Mouse (Mus musculus): ENCODE data around the gene Klc4.
A peak's percentile ranks its signal among the peaks of the same experiment; 100 is the strongest.

Gene Klc4

GRCm38 (mm10) chr17:46645561-46646321, at the start of gene Klc4, which contains the start of gene Mrpl2:
Klc4 (minus strand) TSS chr17:46646022.
Mrpl2 (plus strand) TSS chr17:46646229.
- DNase-seq (ENCODE audit: low read depth, low spot score) = peak; percentile 98

DNA sequence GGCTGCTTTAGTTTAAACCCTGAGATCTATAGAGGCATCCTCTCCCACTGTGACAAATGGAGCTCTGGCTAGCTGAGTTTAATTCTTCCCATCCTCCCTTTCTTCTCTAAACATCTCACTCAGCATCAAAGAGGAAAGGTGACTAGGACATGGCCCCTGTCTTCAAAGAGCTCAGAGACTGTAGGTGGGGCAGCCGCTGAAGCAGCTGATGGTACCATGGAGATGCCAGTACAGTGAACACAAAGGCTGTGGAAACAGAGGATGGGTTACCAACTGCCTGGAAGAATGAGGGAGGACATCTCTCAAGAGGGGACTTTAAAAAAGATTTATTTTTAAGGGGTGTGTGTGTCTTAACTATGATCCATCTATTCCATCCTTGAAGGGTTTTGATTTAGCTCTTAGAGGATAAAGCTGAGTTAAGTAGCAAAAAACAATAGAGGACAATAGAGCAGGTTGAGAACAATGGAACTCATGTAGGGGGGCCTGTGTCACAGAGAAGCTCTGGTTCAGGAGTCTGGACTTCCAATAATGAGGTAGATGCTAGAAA, 48.8 kb upstream of the Klc4 start:
- DNase-seq (ENCODE audit: low read depth, low spot score) = no peak

GRCm38 (mm10) chr17:46691390-46691789, 45.6 kb upstream of the Klc4 start:
- DNase-seq (ENCODE audit: low read depth, low spot score) = no peak

- no peak for DNase-seq (ENCODE audit: low read depth, low spot score)
Observed at GRCm38 (mm10) chr17:46690665-46691064, 44.8 kb upstream of the Klc4 start.

- no peak for DNase-seq (ENCODE audit: low read depth, low spot score)
Observed at GRCm38 (mm10) chr17:46685913-46686312, 40.1 kb upstream of the Klc4 start.

DNA sequence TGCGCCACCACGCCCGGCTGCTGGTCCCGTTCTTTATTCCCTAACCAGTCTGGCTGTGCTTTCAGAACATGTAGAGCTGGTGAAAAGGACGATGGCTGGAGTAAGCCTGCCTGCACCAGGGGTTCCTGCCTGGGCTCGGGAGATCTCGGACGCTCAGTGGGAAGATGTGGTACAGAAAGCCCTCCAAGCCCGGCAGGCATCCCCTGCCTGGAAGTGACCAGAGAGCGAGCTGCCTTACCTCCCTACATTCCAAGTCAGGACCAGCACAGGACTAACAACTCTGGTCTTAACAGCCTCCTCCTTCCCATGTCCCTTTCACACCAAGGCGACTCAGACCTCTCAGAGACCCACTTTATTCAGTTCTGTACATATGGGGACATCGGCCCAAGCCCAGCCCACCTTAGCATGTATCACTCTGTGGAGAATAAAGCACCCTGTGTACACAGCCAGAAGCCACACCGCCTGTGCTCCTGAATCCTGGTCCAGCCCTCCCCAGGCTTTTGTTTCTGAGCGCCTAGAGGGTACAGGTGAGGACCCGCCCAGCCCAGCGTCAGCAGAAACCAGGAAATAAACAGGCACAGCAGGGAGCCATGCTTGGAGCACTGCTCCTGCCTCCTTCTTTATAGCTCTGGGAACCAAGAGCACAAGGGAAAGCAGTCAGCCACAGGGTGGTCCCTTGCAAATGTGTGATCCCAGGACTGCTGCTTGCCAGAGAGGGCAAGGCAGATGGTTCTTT, 37.0 kb upstream of the Klc4 start:
- no peak for DNase-seq (ENCODE audit: low read depth, low spot score)

DNA sequence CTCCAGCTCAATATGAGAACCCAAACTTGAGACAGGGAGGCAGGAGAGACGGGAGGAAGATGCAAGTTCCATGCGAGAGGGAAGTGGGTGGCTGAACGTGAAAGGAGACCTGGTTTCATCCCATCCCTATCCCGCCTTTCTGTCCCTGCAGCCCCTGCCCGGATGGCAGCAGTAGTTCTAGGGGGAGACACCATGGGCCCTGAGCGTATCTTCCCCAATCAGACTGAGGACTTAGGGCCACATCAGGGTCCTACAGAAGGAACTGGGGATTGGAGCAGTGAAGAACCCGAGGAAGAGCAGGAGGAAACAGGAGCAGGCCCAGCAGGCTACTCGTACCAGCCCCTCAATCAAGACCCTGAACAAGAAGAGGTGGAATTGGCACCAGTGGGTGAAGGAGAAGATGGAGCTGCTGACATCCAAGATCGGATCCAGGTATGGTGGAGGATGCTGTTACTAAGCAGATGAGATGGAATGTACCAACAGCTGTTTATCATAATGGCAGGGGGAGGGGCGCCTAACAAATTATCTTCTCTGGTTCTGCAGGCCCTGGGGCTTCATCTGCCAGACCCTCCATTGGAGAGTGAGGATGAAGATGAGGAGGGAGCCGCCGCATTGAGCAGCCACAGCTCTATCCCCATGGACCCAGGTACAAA, 35.8 kb upstream of the Klc4 start:
- DNase-seq (ENCODE audit: low read depth, low spot score) = no peak

- DNase-seq (ENCODE audit: low read depth, low spot score) = peak; percentile 97
Observed at GRCm38 (mm10) chr17:46680760-46681373, 35.0 kb upstream of the Klc4 start, which contains the start of gene Klhdc3. Klhdc3 (minus strand) TSS chr17:46680914.

DNA sequence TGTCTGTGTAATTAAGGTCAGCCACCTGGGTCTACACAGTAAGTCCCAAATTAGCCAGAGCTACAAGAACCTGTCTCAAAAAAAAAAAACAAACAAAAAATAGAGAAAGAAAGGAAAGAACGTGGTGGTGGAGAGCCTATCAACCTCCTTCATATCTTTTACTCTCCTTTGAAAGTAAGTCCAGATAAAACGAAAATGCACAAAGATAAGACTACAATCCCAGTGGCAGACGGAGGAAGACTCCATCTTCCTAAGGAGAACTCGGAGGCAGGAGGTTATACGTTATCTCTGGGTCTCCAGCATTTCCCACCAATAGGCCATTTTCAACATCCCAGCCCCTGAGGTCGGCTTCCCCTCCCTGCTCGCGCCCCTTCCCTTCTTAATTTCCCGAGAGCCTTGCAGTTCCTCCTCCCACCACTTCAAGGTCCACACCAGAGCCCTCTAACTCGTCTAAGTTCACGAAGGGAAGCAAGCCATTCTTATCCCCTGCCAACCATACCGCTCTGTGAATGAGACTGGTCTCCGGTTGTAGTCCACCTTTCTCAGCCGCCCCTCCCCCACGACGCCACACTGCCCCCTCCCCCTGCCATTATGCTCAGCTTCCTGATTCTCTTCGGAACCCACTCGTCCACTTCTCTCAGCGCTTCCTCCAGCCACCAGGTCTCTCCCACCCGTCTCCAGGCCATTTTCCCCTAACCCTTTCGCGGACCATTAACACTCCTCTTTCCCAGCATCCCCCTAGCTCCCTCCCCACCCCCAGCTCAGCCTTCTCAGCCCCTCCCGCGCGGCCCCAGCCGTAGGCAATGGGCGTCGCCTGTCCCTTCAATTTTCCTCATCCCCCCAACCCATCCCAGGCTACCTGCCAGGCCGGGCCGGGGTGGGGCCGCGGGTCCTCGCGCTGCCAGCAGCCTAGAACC, 34.3 kb upstream of the Klc4 start:
- peak; percentile 27 for DNase-seq (ENCODE audit: low read depth, low spot score)

DNA sequence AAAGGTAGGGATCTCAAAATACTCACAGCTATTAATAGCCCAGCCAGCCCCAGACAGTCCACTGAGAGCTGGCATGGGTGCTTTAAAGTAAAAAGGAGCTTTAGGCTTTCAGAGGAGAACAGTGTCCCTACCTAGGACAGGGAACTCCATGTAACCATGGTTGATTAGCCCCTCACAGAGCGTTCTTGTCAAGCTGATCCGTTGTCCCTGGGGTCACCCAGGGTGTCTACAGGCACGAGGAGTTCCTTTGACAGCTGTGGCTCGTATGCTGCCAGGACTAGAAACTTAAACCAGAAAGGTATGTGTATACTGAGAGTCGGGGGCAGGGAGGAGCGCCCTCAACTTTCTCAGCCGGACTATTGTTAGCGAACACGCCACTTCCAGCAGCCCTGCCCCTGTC, 33.1 kb upstream of the Klc4 start:
- DNase-seq (ENCODE audit: low read depth, low spot score) = no peak

GRCm38 (mm10) chr17:46678416-46678815, 32.6 kb upstream of the Klc4 start, which contains the start of gene Mea1:
Mea1 (plus strand) TSS chr17:46678793.
- DNase-seq (ENCODE audit: low read depth, low spot score) = no peak

- DNase-seq (ENCODE audit: low read depth, low spot score) = no peak
Observed at GRCm38 (mm10) chr17:46674530-46675283, 28.9 kb upstream of the Klc4 start.

DNA sequence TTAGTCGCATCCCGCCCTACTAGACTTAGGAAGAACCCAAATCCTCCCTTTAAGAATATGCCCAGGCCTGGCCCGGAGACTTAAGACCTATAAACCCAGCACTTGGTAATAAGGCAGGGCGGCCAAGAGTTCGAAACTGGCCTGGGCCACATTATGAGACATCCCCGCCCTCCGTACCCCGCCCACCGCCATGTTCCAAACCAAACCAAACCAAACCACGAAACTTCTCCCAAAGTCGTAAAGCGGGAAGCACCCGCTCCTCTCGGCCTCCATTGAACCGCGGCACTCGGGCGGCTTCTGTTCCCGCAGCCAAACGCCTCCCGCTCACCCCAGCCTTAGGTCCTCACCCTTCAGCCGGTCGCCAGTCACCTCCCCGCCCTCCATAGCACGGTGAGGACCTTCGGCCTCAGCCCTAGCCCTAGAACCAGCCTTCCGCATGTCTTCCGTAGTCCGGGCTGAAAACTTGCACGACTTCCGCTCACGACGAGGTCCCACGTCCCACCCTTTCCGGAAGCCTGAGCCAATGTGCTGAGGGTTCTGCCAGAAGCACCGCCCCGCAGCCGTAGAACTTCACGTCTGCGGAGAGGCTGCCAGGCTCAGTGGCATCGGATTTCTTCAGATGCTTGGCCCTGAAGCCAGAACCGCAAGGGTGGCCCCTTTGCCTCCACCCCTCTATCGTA, 28.2 kb upstream of the Klc4 start, which contains the start of gene Rrp36:
Rrp36 (minus strand) TSS at position 503 of the 680 bp plus-strand sequence.
- DNase-seq (ENCODE audit: low read depth, low spot score) = peak; percentile 76

GRCm38 (mm10) chr17:46669911-46670310, 24.1 kb upstream of the Klc4 start:
- DNase-seq (ENCODE audit: low read depth, low spot score) = no peak

DNA sequence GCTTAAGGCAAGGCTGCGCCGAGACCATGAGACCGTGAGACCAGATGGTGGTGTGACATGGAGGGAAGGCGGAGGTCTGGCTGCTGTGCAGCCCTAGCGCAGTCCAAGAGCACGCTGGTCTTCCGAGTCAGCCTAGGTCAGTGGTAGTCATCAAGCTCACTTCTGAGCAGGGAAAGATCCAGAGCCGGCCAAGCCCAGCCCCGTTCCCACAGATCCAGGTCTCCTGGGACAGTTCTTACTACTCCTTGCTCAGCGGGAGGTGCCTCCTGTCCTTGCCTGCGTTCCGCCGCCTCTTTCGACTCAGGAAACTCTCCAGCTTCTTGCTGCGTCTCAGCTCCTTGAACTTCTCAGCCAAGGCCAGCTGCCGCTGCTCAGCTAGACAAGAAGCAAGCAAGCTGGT, 21.9 kb upstream of the Klc4 start:
- no peak for DNase-seq (ENCODE audit: low read depth, low spot score)

- no peak for DNase-seq (ENCODE audit: low read depth, low spot score)
Observed at GRCm38 (mm10) chr17:46662730-46663129, 16.9 kb upstream of the Klc4 start.

DNA sequence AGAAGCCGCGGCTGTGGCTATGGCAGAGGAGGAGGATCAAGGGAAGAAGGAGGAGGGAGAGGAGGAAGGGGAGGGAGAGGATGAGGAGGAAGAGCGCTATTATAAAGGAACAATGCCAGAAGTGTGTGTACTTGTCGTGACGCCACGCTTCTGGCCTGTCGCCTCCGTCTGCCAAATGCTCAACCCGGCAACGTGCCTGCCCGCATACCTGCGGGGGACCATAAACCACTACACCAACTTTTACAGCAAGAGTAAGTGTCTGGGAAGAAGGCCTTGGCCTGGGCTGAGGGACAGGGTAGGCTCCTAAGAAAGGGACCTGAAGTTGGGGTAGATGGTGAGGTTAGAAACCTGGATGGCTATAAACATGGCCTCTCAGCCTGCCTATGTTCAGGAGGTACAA, 16.2 kb upstream of the Klc4 start:
- no peak for DNase-seq (ENCODE audit: low read depth, low spot score)

DNA sequence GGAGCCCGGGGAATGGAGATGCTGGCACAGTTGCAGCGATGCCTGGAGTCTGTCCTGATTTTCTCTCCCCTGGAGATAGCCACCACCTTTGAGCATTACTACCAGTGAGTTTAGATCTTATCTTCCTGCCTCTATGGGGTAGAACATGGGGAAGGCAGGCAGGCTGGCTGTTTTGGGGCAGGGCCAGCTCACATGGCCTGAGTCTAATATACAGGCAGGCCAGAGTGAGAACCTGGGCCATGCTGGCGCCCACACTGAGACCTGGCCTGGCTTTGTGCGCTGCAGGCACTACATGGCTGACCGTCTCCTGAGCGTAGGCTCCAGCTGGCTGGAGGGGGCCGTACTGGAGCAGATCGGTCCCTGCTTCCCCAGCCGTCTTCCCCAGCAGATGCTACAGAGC, 15.5 kb upstream of the Klc4 start:
- no peak for DNase-seq (ENCODE audit: low read depth, low spot score)

DNA sequence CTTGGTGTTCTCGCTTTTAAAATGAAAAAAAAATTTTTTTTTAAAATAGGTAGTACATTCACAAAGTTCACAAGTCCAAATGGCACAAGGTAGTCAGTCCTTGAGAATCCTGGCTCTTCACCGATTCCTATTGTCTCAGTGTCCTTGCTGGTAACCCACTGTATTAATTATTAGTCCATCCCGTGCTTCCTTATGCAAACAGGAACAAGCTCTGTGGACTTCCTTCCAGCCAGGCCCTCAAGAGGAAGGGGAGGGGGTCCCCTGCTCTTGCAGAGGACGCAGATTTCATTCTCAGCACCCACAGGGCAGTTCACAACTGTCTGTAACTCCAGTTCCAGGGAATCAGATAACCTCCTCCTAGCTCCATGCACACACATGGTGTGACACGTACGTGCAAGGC, 10.2 kb upstream of the Klc4 start:
- no peak for DNase-seq (ENCODE audit: low read depth, low spot score)
